18 mouse cellular contexts compared by ENCODE assay signal in the genomic region with DNA sequence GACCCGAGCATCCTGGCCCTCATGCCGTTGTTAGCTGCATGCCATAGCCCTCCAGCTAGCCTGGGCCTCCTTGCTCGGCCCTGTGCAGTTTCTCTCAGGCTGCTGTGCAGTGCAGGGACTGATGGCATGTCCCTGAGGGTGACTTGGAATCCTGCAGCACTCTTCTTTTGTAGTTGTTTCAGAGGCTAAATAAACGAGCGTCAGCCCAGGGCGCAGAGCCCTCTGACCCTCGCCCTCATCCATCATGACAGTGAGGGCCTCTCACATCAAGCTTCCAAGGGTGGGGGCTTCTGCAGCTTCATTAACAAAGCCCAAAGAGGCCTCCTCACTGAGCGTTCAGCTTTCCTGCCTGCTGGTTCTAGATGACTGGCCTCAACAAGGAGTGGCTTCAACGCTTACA. TPM values are rescaled to one million over a fixed set of nuclear protein-coding genes. Genes with fewer than 3 reads are reported as not detected.
DNase-seq lines count a peak whose midpoint lies in the region; ATAC-seq and TF ChIP-seq lines count a peak whose summit lies in the region.
"Had no signal": no experiment of that assay in that cellular context is flagged by ENCODE, and none has a peak within 500 bp of the region (broad histone marks: within the 10 kb centered on the region; RNA-seq: fewer than 3 reads in every experiment).

No protein-coding gene starts in this region.

- no peak overlapping the region for H3K4me2 ChIP-seq in hindbrain, embryonic 11.5 days (replicated peaks; ENCODE audit: low read depth, low read length)
- H3K4me2 ChIP-seq in hindbrain, embryonic 16.5 days (ENCODE audit: low read length), result no peak overlapping the region
- no peak overlapping the region for H3K4me2 ChIP-seq in lung, embryonic 14.5 days
- no peak overlapping the region for H3K4me2 ChIP-seq in neural tube, embryonic 12.5 days (replicated peaks)
- H3K4me2 ChIP-seq: embryonic facial prominence, embryonic 15.5 days; limb, embryonic 13.5 days; liver, embryonic 15.5 days; midbrain, embryonic 12.5 days had no signal

- TF ChIP-seq CTCF in lung, embryonic 14.5 days (IDR thresholded peaks at IDR 0.05; ENCODE audit: low read depth), result no peak

- H3K9me3 ChIP-seq in hindbrain, embryonic 11.5 days (ENCODE audit: control insufficient read depth, low read length), result no peaks in the 10 kb centered on the region
- H3K9me3 ChIP-seq in hindbrain, embryonic 16.5 days (ENCODE audit: control insufficient read depth, low read length), result no peaks in the 10 kb centered on the region
- no peaks in the 10 kb centered on the region for H3K9me3 ChIP-seq in lung, embryonic 14.5 days (ENCODE audit: low read depth, low read length)
- H3K9me3 ChIP-seq in embryonic facial prominence, embryonic 10.5 days, result no peaks in the 10 kb centered on the region
- H3K9me3 ChIP-seq in neural tube, embryonic 12.5 days, result no peaks in the 10 kb centered on the region
- H3K9me3 ChIP-seq: embryonic facial prominence, embryonic 15.5 days; limb, embryonic 13.5 days; liver, embryonic 15.5 days; midbrain, embryonic 12.5 days had no signal

- H3K9ac ChIP-seq in hindbrain, embryonic 11.5 days (ENCODE audit: low read depth, low read length), result no peak overlapping the region
- H3K9ac ChIP-seq in hindbrain, embryonic 16.5 days (ENCODE audit: low read depth, low read length), result no peak overlapping the region
- H3K9ac ChIP-seq in lung, embryonic 14.5 days, result no peak overlapping the region
- no peak overlapping the region for H3K9ac ChIP-seq in neural tube, embryonic 12.5 days
- H3K9ac ChIP-seq: embryonic facial prominence, embryonic 15.5 days; limb, embryonic 13.5 days; liver, embryonic 15.5 days; midbrain, embryonic 12.5 days had no signal

- H3K4me3 ChIP-seq in hindbrain, embryonic 11.5 days (ENCODE audit: low read depth, low read length), result no peak overlapping the region
- H3K4me3 ChIP-seq in hindbrain, embryonic 16.5 days (ENCODE audit: low read length), result no peak overlapping the region
- H3K4me3 ChIP-seq in lung, embryonic 14.5 days (ENCODE audit: low read depth, low read length), result no peak overlapping the region
- H3K4me3 ChIP-seq in embryonic facial prominence, embryonic 10.5 days, result no peak overlapping the region
- H3K4me3 ChIP-seq in neural tube, embryonic 12.5 days, result no peak overlapping the region
- H3K4me3 ChIP-seq: embryonic facial prominence, embryonic 15.5 days; limb, embryonic 13.5 days; liver, embryonic 15.5 days; midbrain, embryonic 12.5 days; myocyte had no signal

- peak; percentile 73 for DNase-seq in hindbrain, embryonic 11.5 days (ENCODE audit: low spot score)
- peak; percentile 27 for DNase-seq in lung, embryonic 14.5 days
- DNase-seq in lung, adult 18-20 months, result no peak
- peak; percentile 34 for DNase-seq in embryonic facial prominence, embryonic 10.5 days (ENCODE audit: low spot score)
- DNase-seq: cerebellum, postnatal 36 days; heart, postnatal 4 days; layer of hippocampus, postnatal 36 days; right cerebral cortex, postnatal 25 days; thymus, postnatal 4 days had no signal

- peak; percentile 72 for ATAC-seq in hindbrain, embryonic 11.5 days (ENCODE audit: low FRiP score)
- no peak for ATAC-seq in hindbrain, embryonic 16.5 days
- no peak for ATAC-seq in lung, embryonic 14.5 days (ENCODE audit: insufficient read depth)
- ATAC-seq in neural tube, embryonic 12.5 days (ENCODE audit: low FRiP score, low read depth), result peak; percentile 31; the same call in 1 of the 2 replicates
- ATAC-seq in activated CD4-positive, CD25-positive, alpha-beta regulatory T cell, adult 4 months, result no peak
- ATAC-seq: forebrain, embryonic 14.5 days had no signal

- 10% methylated on average over 9 of the region's 9 CpGs for WGBS in hindbrain, embryonic 11.5 days
- whole genome bisulfite sequencing in hindbrain, embryonic 16.5 days, result 23% methylated on average over 9 of the region's 9 CpGs
- 21% methylated on average over 9 of the region's 9 CpGs for WGBS in lung, embryonic 14.5 days
- WGBS in embryonic facial prominence, embryonic 10.5 days, result 27% methylated on average over 9 of the region's 9 CpGs
- 14% methylated on average over 9 of the region's 9 CpGs for WGBS in neural tube, embryonic 12.5 days

- no peaks in the 10 kb centered on the region for H3K27me3 ChIP-seq in hindbrain, embryonic 11.5 days (ENCODE audit: control insufficient read depth, insufficient read depth, low read length)
- no peaks in the 10 kb centered on the region for H3K27me3 ChIP-seq in hindbrain, embryonic 16.5 days (replicated peaks; ENCODE audit: control insufficient read depth, insufficient read depth, low read length)
- H3K27me3 ChIP-seq in lung, embryonic 14.5 days (ENCODE audit: insufficient read depth, low read length), result no peaks in the 10 kb centered on the region
- H3K27me3 ChIP-seq in embryonic facial prominence, embryonic 10.5 days (replicated peaks; ENCODE audit: low read depth, poor library complexity, severe bottlenecking), result peaks cover 16% of the 10 kb centered on the region
- H3K27me3 ChIP-seq in neural tube, embryonic 12.5 days (replicated peaks), result no peaks in the 10 kb centered on the region
- H3K27me3 ChIP-seq: embryonic facial prominence, embryonic 15.5 days; limb, embryonic 13.5 days; liver, embryonic 15.5 days; midbrain, embryonic 12.5 days had no signal

- H3K4me1 ChIP-seq in hindbrain, embryonic 11.5 days (replicated peaks; ENCODE audit: control insufficient read depth, insufficient read depth, low read length), result peaks cover 7% of the 10 kb centered on the region
- no peaks in the 10 kb centered on the region for H3K4me1 ChIP-seq in hindbrain, embryonic 16.5 days (ENCODE audit: control insufficient read depth, insufficient read depth, low read depth, low read length)
- H3K4me1 ChIP-seq in lung, embryonic 14.5 days (ENCODE audit: insufficient read depth), result 0 out of 2 replicates have a peak, but pooled peaks cover 4% of the 10 kb centered on the region
- peaks cover 64% of the 10 kb centered on the region for H3K4me1 ChIP-seq in embryonic facial prominence, embryonic 10.5 days
- H3K4me1 ChIP-seq in neural tube, embryonic 12.5 days, result peaks cover 11% of the 10 kb centered on the region
- H3K4me1 ChIP-seq: liver, embryonic 15.5 days; midbrain, embryonic 12.5 days had no signal

- peak overlapping the region; percentile 21; the same call in 1 of the 2 replicates for H3K27ac ChIP-seq in hindbrain, embryonic 11.5 days (ENCODE audit: low read depth, low read length)
- H3K27ac ChIP-seq in hindbrain, embryonic 16.5 days (ENCODE audit: low read depth, low read length), result no peak overlapping the region
- H3K27ac ChIP-seq in lung, embryonic 14.5 days (ENCODE audit: low read depth), result no peak overlapping the region
- peak overlapping the region; percentile 71 for H3K27ac ChIP-seq in embryonic facial prominence, embryonic 10.5 days (replicated peaks)
- H3K27ac ChIP-seq in neural tube, embryonic 12.5 days, result no peak overlapping the region
- H3K27ac ChIP-seq: embryonic facial prominence, embryonic 15.5 days; limb, embryonic 13.5 days; liver, embryonic 15.5 days; midbrain, embryonic 12.5 days had no signal

- no peaks in the 10 kb centered on the region for H3K36me3 ChIP-seq in hindbrain, embryonic 11.5 days (ENCODE audit: control insufficient read depth, insufficient read depth, low read length)
- no peaks in the 10 kb centered on the region for H3K36me3 ChIP-seq in hindbrain, embryonic 16.5 days (ENCODE audit: control insufficient read depth, insufficient read depth, low read length)
- no peaks in the 10 kb centered on the region for H3K36me3 ChIP-seq in lung, embryonic 14.5 days (ENCODE audit: insufficient read depth)
- 0 out of 2 replicates have a peak, but pooled peaks cover under 1% of the 10 kb centered on the region for H3K36me3 ChIP-seq in embryonic facial prominence, embryonic 10.5 days (replicated peaks)
- no peaks in the 10 kb centered on the region for H3K36me3 ChIP-seq in neural tube, embryonic 12.5 days
- H3K36me3 ChIP-seq: embryonic facial prominence, embryonic 15.5 days; limb, embryonic 13.5 days; liver, embryonic 15.5 days; midbrain, embryonic 12.5 days had no signal

RNA-seq across cellular contexts. Expression of gene Tbx1, which starts 38.9 kb away (rescaled TPM):
- polyA plus RNA-seq in hindbrain, embryonic 11.5 days (2014; fragmentation: Nextera tagmentation; extraction: Ambion mirVana), result 6.4 and 7.4 TPM in 2 replicates
- polyA plus RNA-seq in hindbrain, embryonic 16.5 days (2015; fragmentation: Nextera tagmentation; extraction: Ambion mirVana), result 0.89 and 0.90 TPM in 2 replicates
- polyA plus RNA-seq in lung, embryonic 14.5 days (2014; fragmentation: Nextera tagmentation; extraction: Ambion mirVana), result 12.0 and 15.8 TPM in 2 replicates
- polyA plus RNA-seq in embryonic facial prominence, embryonic 10.5 days (2016; fragmentation: Nextera tagmentation; extraction: Ambion mirVana), result 8.1 and 9.5 TPM in 2 replicates
- polyA plus RNA-seq in neural tube, embryonic 12.5 days (2016; fragmentation: Nextera tagmentation; extraction: Ambion mirVana), result 5.5 and 7.2 TPM in 2 replicates
- not detected for polyA plus RNA-seq in activated CD4-positive, CD25-positive, alpha-beta regulatory T cell, adult 4 months (2017; shearing (Covaris generic))

RNA-seq across cellular contexts. Expression of gene Rtl10, which starts 52.9 kb away (rescaled TPM):
- 1.8 and 3.0 TPM in 2 replicates for polyA plus RNA-seq in hindbrain, embryonic 11.5 days (2014; fragmentation: Nextera tagmentation; extraction: Ambion mirVana)
- polyA plus RNA-seq in hindbrain, embryonic 16.5 days (2015; fragmentation: Nextera tagmentation; extraction: Ambion mirVana), result 3.2 and 3.6 TPM in 2 replicates
- 4.2 and 4.8 TPM in 2 replicates for polyA plus RNA-seq in lung, embryonic 14.5 days (2014; fragmentation: Nextera tagmentation; extraction: Ambion mirVana)
- polyA plus RNA-seq in embryonic facial prominence, embryonic 10.5 days (2016; fragmentation: Nextera tagmentation; extraction: Ambion mirVana), result 3.8 and 4.1 TPM in 2 replicates
- 1.7 and 2.2 TPM in 2 replicates for polyA plus RNA-seq in neural tube, embryonic 12.5 days (2016; fragmentation: Nextera tagmentation; extraction: Ambion mirVana)
- 1 to 10 TPM; 1.4 to 2.6 TPM for polyA plus RNA-seq in activated CD4-positive, CD25-positive, alpha-beta regulatory T cell, adult 4 months (2017; shearing (Covaris generic))

RNA-seq across cellular contexts. Expression of gene Gnb1l, which starts 53.1 kb away (rescaled TPM):
- polyA plus RNA-seq in hindbrain, embryonic 11.5 days (2014; fragmentation: Nextera tagmentation; extraction: Ambion mirVana), result 13.0 and 14.9 TPM in 2 replicates
- 16.4 and 19.3 TPM in 2 replicates for polyA plus RNA-seq in hindbrain, embryonic 16.5 days (2015; fragmentation: Nextera tagmentation; extraction: Ambion mirVana)
- polyA plus RNA-seq in lung, embryonic 14.5 days (2014; fragmentation: Nextera tagmentation; extraction: Ambion mirVana), result 16.2 and 17.6 TPM in 2 replicates
- 17.9 and 19.1 TPM in 2 replicates for polyA plus RNA-seq in embryonic facial prominence, embryonic 10.5 days (2016; fragmentation: Nextera tagmentation; extraction: Ambion mirVana)
- 11.2 and 12.9 TPM in 2 replicates for polyA plus RNA-seq in neural tube, embryonic 12.5 days (2016; fragmentation: Nextera tagmentation; extraction: Ambion mirVana)
- 10 to 100 TPM; 11.4 to 11.9 TPM for polyA plus RNA-seq in activated CD4-positive, CD25-positive, alpha-beta regulatory T cell, adult 4 months (2017; shearing (Covaris generic))

Comparison
In these comparisons a context has a peak if more than half of its experiments do, and no peak if none do; other contexts are left out.
1. ATAC-seq: peak in hindbrain, embryonic 11.5 days (single experiment) and neural tube, embryonic 12.5 days (single experiment); none in hindbrain, embryonic 16.5 days (single experiment), lung, embryonic 14.5 days (single experiment) and activated CD4-positive, CD25-positive, alpha-beta regulatory T cell, adult 4 months (single experiment).
2. DNase-seq: peak in hindbrain, embryonic 11.5 days (single experiment), lung, embryonic 14.5 days (single experiment) and embryonic facial prominence, embryonic 10.5 days (single experiment); none in lung, adult 18-20 months (0 of 2).
3. H3K27ac ChIP-seq: peak in hindbrain, embryonic 11.5 days (single experiment) and embryonic facial prominence, embryonic 10.5 days (single experiment); none in hindbrain, embryonic 16.5 days (single experiment), lung, embryonic 14.5 days (single experiment) and neural tube, embryonic 12.5 days (single experiment).